Mouse (Mus musculus) gonadal fat pad, adult 2 months (tissue): ENCODE results near the gene Slc4a4. TPM values are rescaled to one million over a fixed set of nuclear protein-coding genes. Genes with fewer than 3 reads are reported as not detected.

Experiments
- DNase-seq: peaks from one replicate; pipeline ENCODE4 v3.0.0-alpha.2; 2012; ENCODE audit warnings: low read depth
- polyA plus RNA-seq: library from polyadenylated mRNA; depleted of rRNA; stranded (reverse); fragments of >200 nt; gene quantifications from 2 replicates; pipeline ENCODE4 v1.2.3, GENCODE M21; 2012

Slc4a4 gene
- polyA plus RNA-seq, 1 experiment = 6.1 TPM

DNA sequence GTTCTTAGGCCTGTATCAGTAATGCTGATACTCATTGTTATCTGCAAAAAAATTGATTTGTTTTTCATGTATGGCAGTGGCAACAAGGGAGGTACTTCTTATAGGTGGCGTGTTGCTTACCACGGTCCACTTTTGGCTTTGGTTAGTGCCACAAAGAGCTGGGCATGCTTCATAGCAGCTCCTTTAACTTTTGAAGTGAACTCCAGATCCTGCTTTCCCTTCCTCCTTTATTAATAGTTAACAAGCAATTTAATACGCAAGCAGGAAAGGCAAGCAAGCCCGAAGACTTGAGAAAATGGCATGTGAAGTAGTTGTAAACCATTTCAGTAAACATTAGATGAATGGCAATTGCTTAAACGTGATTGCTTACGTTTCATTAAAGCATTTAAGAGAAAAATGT, 113.2 kb downstream of the Slc4a4 start:
- no peak for DNase-seq

DNA sequence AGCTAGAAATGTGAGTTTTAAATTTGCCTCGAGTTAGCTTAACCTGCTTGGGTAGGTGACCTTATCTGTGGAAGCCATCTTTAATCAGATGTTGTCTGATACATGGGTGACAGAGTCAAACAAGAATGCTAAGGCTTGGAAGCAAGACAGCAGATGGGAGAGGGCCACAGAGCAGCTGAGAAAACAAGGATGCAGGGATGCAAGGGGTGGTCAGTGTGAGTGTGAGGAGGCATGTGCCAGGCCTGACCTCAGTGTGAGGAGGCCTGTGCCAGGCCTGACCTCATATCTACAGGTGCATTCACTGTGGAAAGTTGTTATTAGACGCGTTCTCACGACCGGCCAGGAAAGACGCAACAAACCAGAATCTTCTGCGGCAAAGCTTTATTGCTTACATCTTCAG, 114.0 kb downstream of the Slc4a4 start:
- DNase-seq = no peak

- DNase-seq = no peak
Observed at GRCm38 (mm10) chr5:89010116-89010515, 123.5 kb downstream of the Slc4a4 start.

GRCm38 (mm10) chr5:89012456-89012855, 125.8 kb downstream of the Slc4a4 start:
- DNase-seq = no peak

DNA sequence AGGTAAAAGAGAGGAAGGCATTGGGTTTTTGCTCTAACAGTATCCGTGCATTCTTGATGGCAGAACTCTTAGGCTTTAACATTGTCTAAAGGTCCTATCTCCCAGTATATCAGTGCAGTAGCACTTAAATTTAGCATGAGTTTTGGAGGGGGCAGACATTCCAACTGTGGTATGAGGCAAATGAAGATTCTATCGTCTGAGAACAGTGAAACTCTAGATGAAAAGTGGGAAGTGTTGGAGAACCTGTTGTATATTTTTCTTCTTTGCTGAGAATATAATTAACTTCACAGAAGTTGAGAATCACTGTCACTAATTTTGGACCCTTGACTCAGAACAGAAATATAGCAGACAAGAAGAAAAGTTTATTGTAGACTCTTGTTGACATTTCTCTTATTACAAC, 128.2 kb downstream of the Slc4a4 start:
- DNase-seq = no peak

GRCm38 (mm10) chr5:89015878-89016277, 129.3 kb downstream of the Slc4a4 start:
- no peak for DNase-seq

DNA sequence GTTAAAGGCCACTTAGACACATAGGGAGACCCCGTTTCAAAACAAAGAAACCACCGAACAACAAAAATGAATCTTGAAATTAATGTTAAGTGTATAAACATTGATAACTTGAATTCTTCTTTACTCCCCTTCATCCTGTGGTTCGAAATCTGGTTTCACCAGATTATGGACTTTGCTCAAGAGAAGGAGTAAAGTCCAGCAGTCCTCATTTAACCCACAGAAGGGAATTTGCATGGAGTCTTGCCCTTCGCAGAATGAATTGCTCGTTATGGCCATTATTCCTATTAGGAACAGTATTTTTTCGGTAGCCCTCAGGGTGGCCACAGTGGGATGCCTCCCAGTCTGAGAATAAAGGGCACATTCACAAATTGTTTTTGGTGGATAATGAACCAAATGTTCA, 131.9 kb downstream of the Slc4a4 start:
- no peak for DNase-seq

DNA sequence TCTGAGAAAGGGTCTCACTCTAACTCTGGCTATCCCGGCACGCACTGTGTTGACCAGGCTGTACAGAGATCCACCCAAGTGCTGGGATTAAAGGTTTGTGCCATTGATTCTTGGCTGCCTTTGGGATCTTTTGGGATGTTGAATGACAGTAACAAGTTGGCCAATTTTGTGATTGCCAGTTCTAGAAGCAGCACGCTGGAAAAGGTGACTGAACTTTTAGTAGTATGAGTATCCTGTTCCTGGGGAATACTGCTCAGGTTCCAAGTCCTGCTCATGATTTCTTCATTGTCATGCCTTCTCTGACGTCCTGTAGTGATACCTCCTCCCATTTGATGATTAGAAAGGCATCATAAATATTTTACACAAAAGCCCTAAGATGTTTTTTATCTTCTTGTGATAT, 137.8 kb downstream of the Slc4a4 start:
- DNase-seq = no peak

- no peak for DNase-seq
Observed at GRCm38 (mm10) chr5:89027518-89028085, 141.0 kb downstream of the Slc4a4 start.

- DNase-seq = no peak
Observed at GRCm38 (mm10) chr5:89032647-89033046, 146.0 kb downstream of the Slc4a4 start.

DNA sequence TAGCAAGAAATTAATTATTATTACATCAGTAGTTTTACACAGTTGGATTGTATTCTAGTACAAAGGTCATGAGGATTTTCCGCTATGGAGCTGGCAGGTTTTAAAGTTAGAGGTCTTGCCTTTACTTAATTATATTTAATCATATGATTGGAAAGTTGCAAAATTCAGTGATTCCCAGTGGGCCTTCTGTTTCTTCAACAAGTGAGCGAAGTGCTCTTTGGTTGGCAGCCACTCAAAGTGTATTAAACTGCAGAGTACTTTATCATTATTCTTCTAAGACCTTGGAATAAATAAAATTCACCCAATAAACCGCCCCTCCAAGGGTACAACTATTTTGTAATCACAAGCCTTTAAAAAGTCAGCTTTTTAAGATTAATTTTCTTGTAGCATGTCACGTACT, 146.6 kb downstream of the Slc4a4 start:
- DNase-seq = no peak

GRCm38 (mm10) chr5:89036147-89036546, 149.5 kb downstream of the Slc4a4 start:
- DNase-seq = no peak

- no peak for DNase-seq
Observed at GRCm38 (mm10) chr5:89040814-89041213, 154.2 kb downstream of the Slc4a4 start.

GRCm38 (mm10) chr5:89043846-89044245, 157.2 kb downstream of the Slc4a4 start:
- DNase-seq = no peak

GRCm38 (mm10) chr5:89044801-89045200, 158.2 kb downstream of the Slc4a4 start:
- no peak for DNase-seq

DNA sequence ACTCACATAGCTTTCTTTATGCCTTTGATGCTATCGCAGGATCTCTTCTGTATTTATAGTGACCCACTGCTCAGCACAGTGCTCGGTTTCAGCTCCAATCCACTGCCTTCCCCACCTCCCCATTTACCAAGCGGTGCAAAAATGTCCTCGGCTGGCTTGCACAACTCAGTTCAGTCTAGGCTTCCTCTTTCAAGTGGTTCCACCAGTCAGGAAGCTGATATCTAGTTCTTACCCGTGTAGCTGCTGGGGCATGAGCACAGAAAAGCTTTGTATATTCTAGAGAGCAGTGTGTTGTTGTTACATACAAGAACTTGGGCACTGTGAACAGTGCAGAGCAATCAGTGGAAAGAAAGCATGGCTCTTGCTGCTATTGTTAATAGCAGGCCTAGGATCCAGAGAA, 165.0 kb downstream of the Slc4a4 start:
- DNase-seq = no peak

GRCm38 (mm10) chr5:89052230-89052629, 165.6 kb downstream of the Slc4a4 start:
- DNase-seq = no peak

DNA sequence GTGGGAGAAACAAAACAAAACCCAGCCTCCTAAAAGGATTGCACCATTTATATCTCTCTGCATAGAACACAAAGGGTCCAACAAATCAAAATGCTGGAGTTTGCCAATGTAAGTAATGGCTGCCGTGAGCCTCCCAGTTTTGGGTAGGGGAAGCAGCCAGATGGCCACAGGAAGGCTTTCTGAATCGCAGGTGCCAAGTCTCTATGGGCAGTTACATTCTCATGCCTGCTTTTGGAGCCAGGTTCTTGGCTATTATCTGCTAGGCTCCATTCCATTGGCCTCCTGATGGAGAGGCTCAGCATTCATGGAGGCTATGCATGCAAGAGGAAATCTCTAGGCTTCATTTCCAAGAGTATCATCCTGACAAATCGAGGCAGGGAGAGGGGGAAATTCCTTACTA, 169.0 kb downstream of the Slc4a4 start:
- no peak for DNase-seq

GRCm38 (mm10) chr5:89056370-89056769, 169.8 kb downstream of the Slc4a4 start:
- no peak for DNase-seq

- DNase-seq = no peak
Observed at GRCm38 (mm10) chr5:89061097-89061496, 174.5 kb downstream of the Slc4a4 start.

GRCm38 (mm10) chr5:89062286-89062685, 175.7 kb downstream of the Slc4a4 start:
- DNase-seq = no peak

DNA sequence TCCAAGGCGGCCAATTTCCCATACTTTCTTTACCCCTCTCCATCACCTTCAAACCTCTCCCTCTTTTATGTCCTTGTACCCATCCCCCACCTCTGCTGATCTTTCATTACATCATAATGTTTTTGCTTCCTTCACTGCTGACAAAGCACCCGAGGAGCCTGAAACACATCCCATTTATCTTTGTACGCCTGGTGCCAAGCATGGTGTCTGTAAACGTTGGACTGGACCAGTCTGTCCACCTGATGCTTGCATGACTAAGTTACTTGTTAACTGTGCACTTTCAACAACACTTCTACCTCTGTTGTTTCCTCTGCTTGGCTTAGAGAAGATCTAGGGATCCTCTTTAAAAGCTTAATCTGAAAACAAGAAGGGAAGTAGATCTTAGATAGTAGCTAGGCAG, 180.5 kb downstream of the Slc4a4 start:
- DNase-seq = no peak

GRCm38 (mm10) chr5:89068072-89068471, 181.5 kb downstream of the Slc4a4 start:
- DNase-seq = no peak

DNA sequence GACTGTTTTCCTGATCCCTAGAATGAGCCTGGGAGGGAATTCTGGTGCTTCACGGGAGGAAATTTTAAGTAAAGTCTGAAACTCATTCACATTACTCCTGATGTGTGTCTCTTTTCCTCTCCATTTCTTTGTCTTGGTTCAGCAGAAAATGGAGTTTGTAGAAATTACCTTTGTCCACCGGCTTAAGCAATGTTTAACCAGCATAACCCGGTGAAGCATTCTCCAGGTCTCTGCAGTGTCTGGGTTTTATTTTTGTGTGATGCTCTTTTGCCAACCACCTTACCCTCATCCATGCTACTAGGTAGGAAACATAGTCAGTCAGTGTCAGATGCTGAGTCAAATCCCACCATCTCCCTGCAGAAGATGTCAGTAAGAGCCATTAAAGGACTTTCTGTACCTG, 183.4 kb downstream of the Slc4a4 start:
- no peak for DNase-seq

DNA sequence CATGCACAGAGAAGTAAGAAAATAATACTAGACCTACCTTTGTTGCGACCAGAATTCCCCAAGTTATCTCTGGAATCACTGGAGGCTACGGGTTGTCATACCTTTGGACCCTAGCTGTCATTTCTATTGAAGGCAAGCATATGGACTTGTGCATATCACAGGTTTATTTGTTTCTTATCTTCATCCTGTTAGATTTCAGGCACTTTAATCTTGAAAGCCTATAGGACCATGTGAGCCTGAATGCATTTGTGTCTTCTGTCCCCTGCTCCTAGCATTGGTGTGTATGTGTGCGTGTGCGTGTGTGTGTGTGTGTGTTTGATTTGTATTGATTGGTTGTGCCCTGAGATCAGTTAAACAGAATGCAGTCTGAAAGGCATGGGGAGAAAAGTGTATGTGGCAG, 185.3 kb downstream of the Slc4a4 start:
- DNase-seq = no peak
